Mouse (Mus musculus) testis, adult 2 months (tissue): ENCODE measurements around the gene Il12a.

ENCODE experiments used
- CTCF ChIP-seq: fragments of 200-500 bp; IDR thresholded peaks from 2 replicates; pipeline ENCODE4 v1.5.1; 2012; ENCODE audit warnings: low read depth, mild to moderate bottlenecking, inconsistent platforms, low read length, moderate library complexity; ENCODE audit not compliant: control insufficient read depth, insufficient read depth, insufficient replicate concordance
- POLR2A ChIP-seq: fragments of 200-500 bp; IDR thresholded peaks from 2 replicates; pipeline ENCODE4 v1.6.1; 2012; ENCODE audit warnings: low read depth, mild to moderate bottlenecking, inconsistent platforms, low read length, moderate library complexity; ENCODE audit not compliant: control insufficient read depth

DNA sequence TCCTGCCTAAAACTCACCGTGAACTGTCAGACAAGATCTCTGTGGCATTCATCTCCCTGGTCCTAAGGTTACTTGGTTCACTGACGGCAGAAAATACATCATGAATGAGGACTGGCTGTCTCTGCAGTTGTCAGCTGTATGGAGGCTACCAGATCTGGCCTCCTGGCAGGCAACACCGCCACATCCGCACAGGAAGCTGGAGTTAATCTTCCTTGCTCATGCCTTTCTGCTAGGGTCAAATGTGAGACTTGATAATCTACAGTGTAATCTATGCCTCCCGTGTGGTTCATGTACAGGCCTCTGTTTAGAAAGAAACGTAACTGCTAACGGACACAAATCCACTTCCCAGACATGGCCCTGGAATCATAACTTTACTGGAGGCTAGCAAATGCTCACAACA, 51.5 kb downstream of the Il12a start:
- TF ChIP-seq CTCF (no peak), POLR2A (no peak)
